Mouse (Mus musculus): ENCODE measurements at regions not wholly inside any gene's neighbourhood (a gene's known extent, or its start where the extent isn't known, plus 50 kb on each side); places are given as distances from the start of the nearest gene placed in this dataset.
A peak's percentile ranks its signal among the peaks of the same experiment; 100 is the strongest.

DNA sequence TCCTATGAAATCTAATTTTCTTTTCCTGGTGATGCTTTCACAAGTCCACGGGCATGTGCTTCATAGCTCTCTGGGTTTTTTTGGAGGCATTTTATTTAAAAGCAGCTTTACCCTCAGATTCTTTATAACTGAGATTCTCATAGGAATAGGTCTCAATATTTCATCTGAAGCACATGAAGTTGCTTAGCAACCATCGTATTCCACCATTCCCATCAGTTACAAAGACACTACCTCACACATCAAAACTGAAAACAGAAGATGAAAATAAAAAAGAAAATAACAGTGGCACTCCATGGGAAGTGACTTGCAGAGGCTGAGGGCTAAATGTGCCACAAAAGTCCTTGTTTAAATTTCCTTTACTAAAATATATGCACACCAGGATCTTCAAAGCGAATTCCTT, 384.0 kb upstream of the 1700015G11Rik start:
- DNase-seq: no peak

DNA sequence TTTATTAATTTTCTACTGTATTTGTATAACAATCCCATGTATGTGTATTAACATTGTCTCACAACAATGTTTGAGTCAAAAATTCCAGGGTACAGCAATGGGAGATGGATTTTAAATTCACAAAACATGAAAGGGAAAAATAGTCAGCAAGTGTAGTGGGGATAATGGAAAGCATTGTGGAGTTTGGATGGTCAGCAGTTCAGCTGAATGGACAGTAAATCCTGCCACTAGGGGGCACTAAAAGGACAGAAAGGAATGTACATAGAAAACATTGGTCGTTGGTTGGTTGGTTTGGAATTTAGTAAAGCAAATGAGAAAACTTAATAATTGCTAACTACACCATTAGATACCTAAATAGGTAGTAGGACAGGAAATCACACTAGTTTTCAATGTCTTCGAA, 376.3 kb upstream of the 1700015G11Rik start:
- peak; percentile 56 for DNase-seq

Measured in kidney, adult 9 months (tissue).